Mouse (Mus musculus) embryonic stem cell, embryonic (primary cell): ENCODE measurements at regions not wholly inside any gene's neighbourhood (a gene's known extent, or its start where the extent isn't known, plus 50 kb on each side); places are given as distances from the start of the nearest gene placed in this dataset.

ENCODE experiments used
- CTCF ChIA-PET, 4 experiments: fragments of 300-600 bp in 2 of 4; fragments of 350-600 bp in 2 of 4; sonication (Branson Sonifier 250); formaldehyde crosslinking; loops; one replicate each; lab custom pipeline; 2022; ENCODE audit warnings: inconsistent platforms in 2 of 4; lab: Charles Lee
- POLR2A ChIA-PET, 4 experiments: fragments of 300-600 bp in 2 of 4; fragments of 350-600 bp in 2 of 4; sonication (Branson Sonifier 250); formaldehyde crosslinking; loops; one replicate each; lab custom pipeline; 2022; ENCODE audit warnings: antibody characterized with exemption in 4 of 4, inconsistent platforms in 1 of 4; lab: Charles Lee

DNA sequence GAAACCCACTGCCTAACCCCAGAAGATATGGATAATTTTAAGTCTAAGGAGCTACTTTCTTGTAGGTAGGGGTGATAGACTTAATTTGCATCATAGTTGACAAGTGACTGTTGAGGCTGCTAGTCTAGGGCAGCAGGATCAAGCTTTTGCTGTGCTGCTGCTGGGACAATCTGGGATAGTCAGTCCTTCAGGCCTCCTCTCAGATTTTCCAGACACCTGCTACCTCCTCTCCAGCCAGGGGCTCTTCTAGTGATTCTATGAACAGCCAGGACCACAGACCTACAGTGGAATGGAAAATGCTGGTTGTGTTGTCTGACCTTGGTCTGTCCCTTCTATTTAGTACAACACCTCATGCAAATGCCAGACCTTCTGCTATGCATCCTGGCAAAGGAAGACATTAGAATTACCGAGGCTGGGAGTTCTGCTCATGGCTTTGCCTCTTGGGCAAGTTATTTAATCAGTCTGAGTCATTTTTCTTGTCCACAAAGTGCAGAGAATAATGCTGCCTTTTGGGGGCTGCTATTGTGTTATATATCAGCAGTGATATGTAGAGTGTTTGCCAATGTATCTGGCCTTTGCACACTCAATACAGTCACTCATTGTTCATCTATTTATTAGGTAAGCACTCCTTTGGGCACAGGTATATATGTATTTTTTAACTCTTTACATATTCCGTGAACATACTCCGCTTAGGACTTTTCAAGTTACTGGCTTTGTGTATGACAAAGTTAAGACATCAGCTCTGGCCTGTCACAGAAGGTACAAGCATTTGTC is 64.4 kb upstream of the Atp1b1 start:
- CTCF ChIA-PET, result no interaction called here
- POLR2A ChIA-PET, result interaction anchor here in 3 of 4 experiments (0.6 to 3.0 kb wide), 10 partner anchors 9 to 157 kb away, joined by 3 to 20 read pairs (median 4); partner anchors contain the start of gene Atp1b1 (in 1 of the 3)

DNA sequence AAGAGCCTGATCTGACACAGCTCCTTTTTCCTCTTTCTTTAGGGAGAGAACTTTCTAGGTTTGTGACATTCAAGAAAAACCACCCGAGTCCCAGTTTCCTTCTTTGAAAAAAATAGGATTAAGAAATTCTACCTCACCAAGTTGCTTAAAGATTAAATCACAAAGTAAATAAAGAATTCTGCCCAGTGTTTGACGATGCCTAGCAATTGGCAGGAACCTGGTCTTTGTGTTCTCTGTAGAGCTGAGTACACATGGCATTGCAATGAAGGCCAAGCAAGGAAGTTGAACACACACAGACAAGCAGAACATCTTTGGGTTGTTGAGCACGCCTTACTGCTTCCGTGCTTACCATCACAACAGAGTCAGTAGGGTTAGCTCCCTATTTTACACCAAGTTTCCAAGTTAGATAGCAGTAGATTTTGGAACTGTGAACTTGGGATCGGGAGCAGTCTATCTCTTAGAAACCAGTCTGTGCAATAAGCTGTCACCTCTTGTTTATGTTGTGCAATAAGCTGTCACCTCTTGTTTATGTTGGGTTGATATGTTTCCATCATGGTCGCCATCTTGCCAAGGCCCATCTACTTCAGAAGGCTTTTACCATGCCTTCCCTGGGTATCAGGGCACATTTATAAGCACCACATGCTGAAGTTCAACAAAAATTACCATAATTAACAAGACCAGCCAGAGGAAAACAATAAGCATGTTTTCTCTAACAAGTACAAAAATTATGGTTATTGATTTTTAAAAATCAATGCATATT is 63.4 kb upstream of the Atp1b1 start:
- POLR2A ChIA-PET, result interaction anchor here in 3 of 4 experiments (0.6 to 3.0 kb wide), 11 partner anchors 10 to 139 kb away, joined by 3 to 20 read pairs (median 4); partner anchors contain the start of gene Atp1b1 (in 1 of the 3)
- CTCF ChIA-PET, result interaction anchor here in 1 of 4 experiments (0.7 kb wide), 1 partner anchor 20 kb away, joined by 3 read pairs; no protein-coding TSS in a partner anchor

DNA sequence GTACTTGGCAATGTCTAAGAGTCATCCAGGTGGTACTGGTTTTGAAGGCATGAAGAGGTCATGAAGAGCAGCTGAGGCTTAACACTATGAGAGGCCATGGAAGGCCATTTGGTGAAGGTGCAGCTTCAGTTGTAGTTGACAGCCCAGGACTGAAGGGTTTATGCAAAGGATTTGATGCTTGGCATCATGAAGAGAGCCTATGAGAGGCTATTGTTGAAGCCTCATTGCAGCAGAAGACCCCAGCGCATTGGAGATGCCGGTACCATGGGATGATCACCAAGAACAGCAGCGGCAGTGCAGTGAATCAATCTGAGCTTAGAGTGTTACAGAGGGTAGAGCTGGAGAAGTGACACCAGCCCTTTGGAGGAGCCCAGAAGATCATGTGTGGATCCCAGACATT is 60.7 kb upstream of the Atp1b1 start:
- POLR2A ChIA-PET, result interaction anchor here in 2 of 4 experiments (1.2 to 3.1 kb wide), 5 partner anchors 16 to 63 kb away, joined by 3 to 17 read pairs (median 6); partner anchors contain the start of gene Atp1b1 (in 1 of the 2)
- CTCF ChIA-PET, result interaction anchor here in 1 of 4 experiments (0.6 kb wide), 1 partner anchor 12 kb away, joined by 4 read pairs; no protein-coding TSS in a partner anchor

DNA sequence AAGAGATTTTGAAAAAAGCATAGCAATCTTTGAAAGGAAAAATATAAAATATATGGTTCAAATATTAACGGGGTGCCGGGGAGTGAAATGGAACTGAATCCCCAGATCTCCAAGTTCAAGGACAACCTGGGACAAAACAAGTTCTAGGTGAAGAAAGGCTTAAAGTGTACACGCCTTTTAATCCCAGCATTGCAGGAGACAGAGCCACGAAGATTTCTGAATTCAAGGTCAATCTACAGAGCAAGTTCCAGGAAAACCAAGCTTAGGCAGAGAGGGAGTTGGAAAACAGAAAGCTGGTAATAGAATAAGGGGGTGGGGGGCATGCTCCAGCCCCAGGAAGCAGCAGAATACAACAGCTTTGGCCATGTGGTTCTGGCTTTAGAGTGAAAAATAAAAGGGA is 60.2 kb upstream of the Atp1b1 start:
- ChIA-PET POLR2A (interaction anchor here in 2 of 4 experiments (1.2 to 3.1 kb wide), 5 partner anchors 10 to 62 kb away, joined by 3 to 17 read pairs (median 6); partner anchors contain the start of gene Atp1b1 (in 1 of the 2)), CTCF (no interaction called here)

DNA sequence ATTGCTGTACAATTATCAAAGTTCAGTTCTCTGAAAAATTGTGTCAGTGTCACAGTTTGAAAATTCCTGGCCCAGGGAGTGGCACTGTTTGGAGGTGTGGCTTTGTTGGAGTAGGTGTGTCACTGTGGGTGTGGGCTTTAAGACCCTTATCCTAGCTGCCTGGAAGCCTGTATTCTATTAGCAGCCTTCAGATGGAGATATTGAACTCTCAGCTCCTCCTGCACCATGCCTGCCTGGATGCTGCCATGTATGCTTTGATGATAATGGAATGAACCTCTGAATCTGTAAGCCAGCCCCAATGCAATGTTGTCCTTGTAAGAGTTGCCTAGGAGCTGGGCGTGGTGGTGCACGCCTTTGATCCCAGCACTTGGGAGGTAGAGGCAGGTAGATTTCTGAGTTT is 59.2 kb upstream of the Atp1b1 start:
- ChIA-PET CTCF (interaction anchor here in 1 of 4 experiments (0.6 kb wide), 1 partner anchor 616 kb away, joined by 3 read pairs; no protein-coding TSS in a partner anchor), POLR2A (interaction anchor here in 3 of 4 experiments (1.0 to 3.1 kb wide), 11 partner anchors 11 to 65 kb away, joined by 3 to 17 read pairs (median 3); partner anchors contain the start of gene Atp1b1 (in 2 of the 3))

DNA sequence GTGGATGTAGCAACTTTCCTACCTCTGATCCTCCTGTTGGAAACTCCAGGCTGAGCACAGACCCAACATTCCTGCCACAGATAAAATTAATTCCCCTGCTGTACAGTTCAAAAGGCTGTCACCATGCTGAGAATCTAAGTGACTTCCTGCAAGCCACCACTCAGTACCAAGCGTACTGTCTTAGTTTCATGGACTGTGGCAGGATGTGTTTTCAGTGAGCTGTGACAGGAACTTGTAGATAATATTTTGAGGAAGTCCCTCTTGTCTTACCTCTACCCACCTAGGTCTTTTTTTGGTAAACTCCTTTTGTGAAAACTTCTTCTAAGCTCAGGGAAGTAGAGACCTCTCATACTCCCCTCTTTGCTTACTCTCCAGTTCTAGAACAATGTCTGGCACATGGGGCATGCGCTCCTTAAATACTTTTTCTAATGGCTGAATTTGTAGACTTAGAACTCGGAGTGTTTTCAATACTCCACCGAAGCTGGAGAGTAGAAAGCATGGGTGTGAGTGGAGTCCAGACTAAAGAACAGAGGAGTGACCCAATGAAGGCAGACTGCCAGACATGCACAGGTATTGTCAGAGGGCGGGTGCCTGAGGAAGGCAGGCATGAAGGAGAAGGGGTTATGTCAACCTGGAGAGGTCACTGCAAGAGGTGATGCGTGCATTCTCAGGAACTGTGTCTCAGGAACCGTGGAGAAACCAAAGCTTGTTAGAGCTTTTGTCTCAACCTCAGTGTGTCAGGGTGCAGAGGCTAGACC is 53.7 kb upstream of the Atp1b1 start:
- POLR2A ChIA-PET, result interaction anchor here in 3 of 4 experiments (0.5 to 1.8 kb wide), 5 partner anchors 8 to 1460 kb away, joined by 3 to 5 read pairs (median 4); partner anchors contain the start of gene Atp1b1 (in 1 of the 3)
- CTCF ChIA-PET, result no interaction called here

DNA sequence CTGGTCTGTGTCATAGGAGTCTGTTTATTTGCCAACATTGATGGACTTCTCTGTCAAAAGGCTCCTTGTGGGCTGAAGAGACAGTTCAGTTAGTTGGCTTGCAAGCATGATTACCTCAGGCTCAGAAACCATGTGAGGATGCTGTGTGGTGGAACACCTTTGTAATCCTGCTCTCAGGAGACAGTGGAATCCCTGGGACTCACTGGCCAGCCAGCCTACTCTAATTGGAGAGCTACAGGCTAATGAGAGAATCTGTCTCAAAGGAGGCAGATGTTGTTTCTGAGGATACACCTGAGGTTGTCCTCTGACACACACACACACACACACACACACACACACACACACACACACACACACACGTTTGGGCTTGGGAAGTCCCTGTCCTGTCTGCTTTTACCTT is 51.1 kb upstream of the Atp1b1 start:
- CTCF ChIA-PET, result no interaction called here
- POLR2A ChIA-PET, result interaction anchor here in 3 of 4 experiments (0.6 to 2.3 kb wide), 5 partner anchors 9 to 73 kb away, joined by 3 to 6 read pairs (median 5); partner anchors contain the start of gene Atp1b1 (in 2 of the 3)

DNA sequence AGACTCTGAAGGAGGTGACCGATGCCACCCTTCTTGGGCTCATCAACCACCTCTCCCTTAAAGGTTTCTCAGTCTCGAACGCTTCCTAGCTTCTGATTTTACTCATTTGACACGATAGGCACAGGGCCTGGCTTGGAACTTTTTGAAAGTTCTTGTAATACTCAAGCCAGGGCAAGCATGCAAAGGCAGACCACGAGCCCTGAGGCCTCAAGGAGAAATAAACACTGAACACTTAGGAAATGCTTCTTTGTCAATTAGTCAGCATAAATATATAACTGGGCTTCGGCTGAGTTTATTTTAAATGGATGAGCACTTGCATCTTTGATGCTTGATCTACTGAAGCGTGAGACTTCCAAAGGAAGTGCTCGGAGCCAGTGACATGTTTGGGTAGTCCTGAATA is 50.4 kb upstream of the Atp1b1 start:
- POLR2A ChIA-PET, result interaction anchor here in 3 of 4 experiments (0.6 to 2.3 kb wide), 4 partner anchors 15 to 73 kb away, joined by 3 to 6 read pairs (median 4); partner anchors contain the start of gene Atp1b1 (in 2 of the 3)

DNA sequence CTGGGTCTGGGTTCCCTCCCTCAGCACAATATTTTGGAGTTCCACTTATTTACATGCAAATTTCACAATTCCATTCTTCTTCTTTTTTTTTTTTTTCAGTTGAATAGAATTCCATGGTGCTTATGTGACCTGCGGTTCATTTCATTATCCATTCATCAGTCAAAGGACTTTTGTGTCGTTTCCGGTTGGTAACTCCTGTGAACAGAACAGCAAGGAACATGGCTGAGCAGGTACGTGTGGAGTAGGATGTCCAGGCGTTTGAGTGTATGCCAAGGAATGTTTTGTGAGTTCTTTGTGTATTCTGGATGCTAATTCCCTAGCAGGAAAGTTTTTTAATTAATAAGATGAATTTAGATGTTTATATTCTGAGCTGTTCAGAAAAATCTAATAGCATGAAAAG is 50.0 kb upstream of the Atp1b1 start:
- ChIA-PET CTCF (no interaction called here), POLR2A (interaction anchor here in 3 of 4 experiments (0.6 to 2.3 kb wide), 3 partner anchors 14 to 50 kb away, joined by 3 to 6 read pairs (median 5); partner anchors contain the start of gene Atp1b1 (in 2 of the 3))

More for the DNA sequence above, 50.4 kb upstream of the Atp1b1 start:
- CTCF ChIA-PET, result no interaction called here
